Mouse (Mus musculus) brain, embryonic 14.5 days (tissue): ENCODE measurements around the gene Uggt2.

Experiments
- CTCF ChIP-seq: fragments of 200-500 bp; IDR thresholded peaks from 2 replicates; pipeline ENCODE4 v1.5.1; 2012; ENCODE audit warnings: inconsistent platforms, mild to moderate bottlenecking, moderate library complexity, borderline replicate concordance; ENCODE audit not compliant: insufficient read depth, insufficient read length; ENCODE audit errors: extremely low read depth
- POLR2A ChIP-seq: fragments of 200-500 bp; IDR thresholded peaks from 2 replicates; pipeline ENCODE4 v1.6.1; 2012; ENCODE audit warnings: mild to moderate bottlenecking, inconsistent platforms, borderline replicate concordance; ENCODE audit not compliant: poor library complexity, insufficient read depth, insufficient read length, severe bottlenecking; ENCODE audit errors: extremely low read depth

DNA sequence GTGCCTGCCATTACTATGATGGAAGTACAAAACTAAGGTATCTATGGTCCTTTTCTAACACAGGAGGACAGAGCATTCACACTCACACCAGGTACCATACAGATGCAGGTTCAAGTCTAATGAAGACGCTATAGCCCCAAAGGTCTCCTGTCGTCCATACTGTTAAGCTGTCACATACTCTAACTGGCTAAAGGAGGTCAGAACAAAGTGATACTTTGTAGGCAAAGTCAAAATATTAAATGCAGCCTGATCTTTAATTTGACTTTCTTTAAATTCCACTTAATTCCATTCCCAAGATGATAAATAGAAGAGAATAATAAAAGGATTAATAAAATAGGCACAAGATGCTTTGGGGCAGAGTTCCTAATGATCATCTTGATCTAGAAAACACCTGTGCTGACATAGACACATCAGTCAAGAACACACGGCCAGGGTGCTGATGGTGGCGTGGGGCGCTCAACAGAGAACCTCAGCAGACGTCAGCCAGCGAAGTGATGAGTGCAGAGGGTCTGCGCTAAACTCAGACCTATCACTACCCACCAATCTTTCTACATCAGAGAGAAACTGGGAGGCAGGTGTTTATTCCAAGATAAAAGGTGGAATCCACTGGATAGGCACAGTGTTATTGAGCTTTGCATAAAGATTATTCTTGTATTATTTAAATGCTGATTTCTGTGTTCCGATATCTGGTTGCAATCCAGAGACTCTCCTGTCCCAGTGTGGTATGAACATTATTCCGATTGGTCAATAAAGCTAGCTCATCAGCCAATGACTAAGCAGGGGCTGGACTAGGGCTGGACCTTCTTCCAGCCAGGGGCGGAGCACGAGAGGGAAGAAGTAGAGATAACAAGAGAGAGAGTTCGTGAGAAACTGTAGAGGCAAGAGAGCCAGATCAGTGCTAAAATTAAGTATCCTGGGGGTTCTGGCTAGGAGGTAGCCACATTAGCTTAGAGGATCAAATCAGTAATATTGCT lies 111.4 kb downstream of the Uggt2 start:
- no peak for TF ChIP-seq CTCF
- TF ChIP-seq POLR2A, result no peak
